Mouse (Mus musculus) adrenal gland, postnatal 4 days (tissue): ENCODE measurements around the gene A430033K04Rik. TPM values are rescaled to one million over a fixed set of nuclear protein-coding genes. Genes with fewer than 3 reads are reported as not detected.
A peak's percentile ranks its signal among the peaks of the same experiment; 100 is the strongest.

ENCODE experiments used
- DNase-seq, 2 experiments: peaks; one replicate each; pipeline ENCODE4 v3.0.0; 2021 to 2022; ENCODE audit warnings: low spot score in 2 of 2, mixed read lengths in 2 of 2
- long read RNA-seq, 2 experiments: library from polyadenylated mRNA; stranded (forward); transcript quantifications; one replicate each; pipeline ENCODE4 v2.0.0; 2021
- total RNA-seq, 2 experiments: library from RNA; stranded (reverse); gene quantifications; 2 replicates each; pipeline ENCODE4 v1.2.3; 2021

A430033K04Rik gene
- 10 to 100 TPM; 11.2 to 11.7 TPM for total RNA-seq
- long read RNA-seq, experiment 1, partial matches to known transcripts: 0 of 1 reads
- long read RNA-seq, experiment 1, other reads (novel, unspliced or antisense): 0 of 1 reads
- long read RNA-seq, experiment 2, transcript A430033K04Rik-202 (4 exons, 3,038 nt): major isoform, 6 of 10 reads
- long read RNA-seq, experiment 2, partial matches to known transcripts: 1 of 10 reads
- long read RNA-seq, experiment 2, other reads (novel, unspliced or antisense): 3 of 10 reads

GRCm38 (mm10) chr5:138622645-138623477 lies at the start of gene A430033K04Rik:
Gene A430033K04Rik (plus strand): TSS chr5:138622859.
- peak; percentile 64 to 85 for DNase-seq

- no peak for DNase-seq
These were observed 35.3 kb upstream of the A430033K04Rik start for GRCm38 (mm10) chr5:138587396-138587795.

DNA sequence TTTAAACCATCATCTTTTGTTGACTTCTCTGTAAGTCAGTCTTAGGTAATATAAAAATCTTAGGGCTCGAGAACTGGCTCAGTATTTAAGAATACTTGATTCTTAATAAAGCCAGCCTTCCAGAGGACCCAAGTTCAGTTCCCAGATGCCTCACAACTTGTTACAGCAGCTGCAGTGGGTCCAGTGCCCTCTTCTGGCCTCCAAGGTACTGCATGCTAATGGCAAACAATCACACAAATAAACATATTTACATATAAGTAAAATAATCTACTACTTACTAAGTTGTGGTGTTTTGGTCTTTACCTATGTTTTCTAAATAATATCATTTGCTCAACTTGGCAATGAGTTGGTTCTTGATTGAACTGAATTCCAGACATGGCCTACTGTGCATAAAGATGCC lies 4.3 kb upstream of the A430033K04Rik start:
- DNase-seq: no peak

DNA sequence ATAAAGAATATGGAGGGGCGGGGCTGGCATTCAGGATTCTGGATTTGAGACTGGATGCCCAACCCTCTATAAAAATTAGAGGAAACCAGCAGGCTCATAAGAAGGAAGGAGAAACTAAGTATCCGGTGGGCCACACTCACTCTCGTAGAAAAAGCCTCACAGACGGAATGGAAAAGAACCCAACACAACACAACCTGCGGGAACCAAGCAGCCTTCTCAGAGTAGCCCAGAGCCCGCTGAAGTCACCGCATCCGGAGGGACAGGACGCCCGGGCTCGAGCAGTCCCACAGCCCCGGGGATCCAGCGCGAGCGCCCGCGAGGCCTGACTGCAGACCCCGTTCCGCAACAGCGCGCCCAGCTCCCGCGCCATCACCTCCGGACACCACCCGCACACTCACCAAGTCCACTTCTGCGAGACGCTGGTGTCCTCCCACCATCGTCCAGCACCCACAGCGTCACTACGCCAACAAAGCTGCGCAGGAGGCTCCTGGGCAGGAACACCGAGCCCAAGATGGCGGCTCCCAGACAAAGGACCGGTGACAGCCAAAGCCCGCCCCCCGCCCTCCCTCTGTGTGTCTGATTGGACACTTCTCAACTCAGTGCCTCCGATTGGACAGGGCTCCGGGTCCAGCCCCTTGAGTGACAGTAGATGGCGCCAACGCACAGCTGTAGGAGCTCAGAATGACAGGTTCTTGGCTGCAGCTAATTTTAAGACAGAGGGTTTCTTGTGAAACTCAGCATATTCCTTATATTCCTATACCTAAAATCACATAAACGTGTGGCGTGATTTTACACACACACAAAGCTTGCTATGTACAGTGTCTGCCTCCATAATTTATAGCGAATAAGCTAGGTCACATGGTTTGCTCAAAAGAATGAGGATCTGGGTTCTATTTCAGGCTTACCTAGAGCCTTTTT lies 3.2 kb upstream of the A430033K04Rik start, which contains the start of gene Zfp68:
Zfp68 (minus strand) TSS at position 551 of the 918 bp plus-strand sequence.
- peak; percentile 68 to 86 for DNase-seq

GRCm38 (mm10) chr5:138620836-138621235 lies 1.8 kb upstream of the A430033K04Rik start:
- no peak for DNase-seq

DNA sequence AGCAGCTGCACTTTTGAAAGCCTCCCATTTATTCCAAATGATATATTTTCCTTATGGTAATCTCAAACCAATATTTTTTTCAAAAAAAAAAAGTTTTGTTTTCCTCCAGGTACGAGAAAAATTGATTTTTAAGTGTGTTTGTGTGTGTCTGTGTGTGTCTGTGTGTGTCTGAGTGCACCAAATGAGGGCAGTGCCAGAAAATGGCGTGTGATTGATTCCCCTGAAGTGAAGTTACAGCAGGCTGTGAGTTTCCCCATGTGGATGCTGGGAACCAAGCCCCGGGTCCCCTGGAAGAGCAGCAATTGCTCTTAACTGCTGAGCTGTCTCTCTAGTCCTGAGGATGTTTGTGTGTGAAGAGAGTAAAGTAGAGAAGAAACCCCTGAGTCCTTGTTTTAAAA lies 818 bp downstream of the A430033K04Rik start:
- no peak for DNase-seq

DNA sequence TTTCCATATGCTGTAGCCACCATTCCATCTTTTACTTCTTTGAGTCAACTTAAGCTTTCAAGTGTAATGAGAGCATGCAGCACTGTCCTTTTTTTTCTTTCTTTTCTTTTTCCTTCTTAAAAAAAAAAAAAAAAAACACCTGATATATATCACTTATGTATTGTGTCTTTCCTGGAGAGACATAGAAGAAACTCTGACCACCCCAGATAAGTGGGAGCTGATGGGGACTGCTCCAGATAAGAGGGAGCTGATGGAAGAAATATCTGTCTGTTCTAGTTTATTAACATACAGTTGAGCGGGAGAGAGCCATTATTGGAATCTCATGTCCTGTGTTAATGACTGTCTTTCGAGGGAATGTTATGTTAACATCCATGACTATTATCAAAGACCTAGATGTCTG lies 13.8 kb downstream of the A430033K04Rik start:
- DNase-seq: no peak

DNA sequence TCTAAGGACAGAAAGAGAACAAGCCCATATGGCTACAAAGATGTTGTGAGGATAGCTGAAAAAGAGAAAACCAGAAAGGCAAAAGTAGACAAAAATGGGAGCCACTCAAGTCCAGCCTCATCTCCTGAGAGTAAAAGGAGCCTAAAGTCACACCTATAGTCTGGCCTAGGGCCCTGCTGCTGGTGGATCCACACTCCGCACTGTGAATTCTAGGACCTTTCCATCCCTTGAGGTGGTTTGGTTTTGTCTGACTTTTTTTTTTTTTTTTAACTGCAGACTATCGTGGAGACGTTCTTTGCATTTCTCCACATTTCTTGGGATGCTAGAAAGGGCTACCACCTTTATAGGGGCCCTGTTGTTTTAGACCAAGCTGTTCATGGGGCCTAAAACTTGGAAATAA lies 18.4 kb downstream of the A430033K04Rik start:
- no peak for DNase-seq

DNA sequence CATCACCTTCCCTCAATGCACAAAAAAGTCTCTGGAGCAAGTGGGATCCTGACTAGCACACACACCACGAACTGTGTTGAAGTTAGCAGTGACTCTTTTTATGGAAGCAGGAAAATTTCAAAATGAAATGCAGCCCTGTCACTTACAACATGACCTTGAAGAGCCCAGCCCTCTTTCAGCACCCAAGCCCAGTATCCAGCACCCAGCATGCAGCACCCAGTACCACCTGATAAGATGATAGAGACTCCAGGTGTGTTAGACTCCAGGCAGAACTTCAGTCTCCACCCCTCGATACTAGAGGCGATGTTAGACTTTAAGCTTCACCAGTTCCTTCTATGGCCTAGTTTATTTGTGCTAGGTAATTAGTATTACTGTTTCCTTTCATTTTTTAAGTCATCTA lies 19.1 kb downstream of the A430033K04Rik start:
- no peak for DNase-seq

GRCm38 (mm10) chr5:138652911-138653310 lies 30.3 kb downstream of the A430033K04Rik start:
- no peak for DNase-seq

GRCm38 (mm10) chr5:138656477-138657156 lies 34.0 kb downstream of the A430033K04Rik start:
- DNase-seq: peak in 1 of 2 experiments; percentile 10

DNA sequence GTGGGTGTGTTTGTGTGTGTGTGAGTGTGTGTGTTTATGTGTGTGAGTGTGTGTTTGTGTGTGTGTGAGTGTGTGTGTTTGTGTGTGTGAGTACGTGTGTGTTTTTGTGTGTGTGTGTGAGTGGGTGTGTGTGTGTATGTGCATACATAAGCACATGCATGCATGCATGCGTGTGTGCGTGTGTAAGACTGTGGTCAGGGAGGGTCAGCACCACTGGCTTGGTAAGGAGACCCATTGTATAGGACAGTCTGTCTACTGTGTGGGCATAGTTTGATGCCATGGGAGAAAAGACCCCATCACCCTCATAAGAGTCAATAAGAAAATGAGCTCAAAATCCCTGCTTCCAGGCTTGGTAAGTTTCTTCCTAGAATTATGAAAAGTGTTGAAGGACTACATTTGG lies 34.7 kb downstream of the A430033K04Rik start:
- DNase-seq: no peak

GRCm38 (mm10) chr5:138657854-138658253 lies 35.2 kb downstream of the A430033K04Rik start:
- peak in 1 of 2 experiments; percentile 4 for DNase-seq

- no peak for DNase-seq
These were observed 36.3 kb downstream of the A430033K04Rik start for GRCm38 (mm10) chr5:138658922-138659321.

DNA sequence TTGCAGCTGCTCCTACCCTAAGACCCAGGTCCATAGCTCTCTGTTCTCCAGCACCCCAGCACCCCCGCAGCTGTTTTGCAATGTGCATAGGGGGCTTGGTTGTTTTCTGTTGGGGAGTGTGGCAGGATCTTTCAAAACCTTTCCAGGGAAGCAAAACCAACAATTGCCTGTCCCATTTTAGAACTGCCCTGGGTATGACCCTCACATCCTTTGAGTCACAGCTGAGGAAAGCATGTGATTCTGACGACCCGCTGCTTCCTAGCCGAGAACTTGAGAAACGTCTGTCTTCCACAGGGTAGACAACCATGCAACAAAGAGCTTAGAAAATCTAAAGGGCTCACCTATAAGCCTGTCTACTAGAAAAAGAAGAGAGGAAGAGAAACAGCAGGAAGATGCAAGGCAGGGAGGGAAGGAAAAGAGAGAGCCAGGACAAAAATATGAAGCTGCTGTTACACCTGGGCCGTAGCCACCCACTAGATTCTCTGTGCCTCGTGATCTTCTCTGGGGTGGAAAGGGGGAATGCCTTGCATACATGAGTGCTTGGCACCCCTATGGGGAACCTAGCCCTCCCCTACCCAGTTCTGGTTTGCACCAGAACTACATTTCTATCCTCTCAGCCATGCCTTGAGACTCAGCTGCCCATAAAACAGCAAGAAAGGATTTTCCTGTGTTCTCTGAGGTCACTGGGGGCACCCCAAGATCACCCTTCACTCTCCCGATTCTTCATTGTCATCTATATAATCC lies 60.5 kb downstream of the A430033K04Rik start:
- no peak for DNase-seq

DNA sequence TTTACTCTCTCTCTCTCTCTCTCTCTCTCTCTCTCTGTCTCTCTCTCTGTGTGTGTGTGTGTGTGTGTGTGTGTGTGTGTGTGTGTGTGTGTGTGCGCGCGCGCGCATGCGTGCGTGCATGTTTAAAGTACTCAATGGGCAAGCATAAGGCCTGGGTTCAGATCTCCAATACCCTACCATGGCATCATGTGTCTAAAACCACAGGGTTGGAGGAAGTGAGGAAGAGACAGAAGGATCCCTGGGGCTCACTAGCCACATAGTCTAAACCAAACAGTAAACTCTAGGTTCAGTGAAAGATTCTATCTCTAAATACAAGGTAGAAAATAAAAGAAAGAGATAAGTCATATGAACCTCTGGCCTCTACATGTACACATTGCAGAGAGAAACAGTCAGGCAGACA lies 61.2 kb downstream of the A430033K04Rik start:
- no peak for DNase-seq

- DNase-seq: no peak
These were observed 64.8 kb downstream of the A430033K04Rik start for GRCm38 (mm10) chr5:138687453-138687852.

- DNase-seq: no peak
These were observed 66.6 kb downstream of the A430033K04Rik start for GRCm38 (mm10) chr5:138689254-138689653.

DNA sequence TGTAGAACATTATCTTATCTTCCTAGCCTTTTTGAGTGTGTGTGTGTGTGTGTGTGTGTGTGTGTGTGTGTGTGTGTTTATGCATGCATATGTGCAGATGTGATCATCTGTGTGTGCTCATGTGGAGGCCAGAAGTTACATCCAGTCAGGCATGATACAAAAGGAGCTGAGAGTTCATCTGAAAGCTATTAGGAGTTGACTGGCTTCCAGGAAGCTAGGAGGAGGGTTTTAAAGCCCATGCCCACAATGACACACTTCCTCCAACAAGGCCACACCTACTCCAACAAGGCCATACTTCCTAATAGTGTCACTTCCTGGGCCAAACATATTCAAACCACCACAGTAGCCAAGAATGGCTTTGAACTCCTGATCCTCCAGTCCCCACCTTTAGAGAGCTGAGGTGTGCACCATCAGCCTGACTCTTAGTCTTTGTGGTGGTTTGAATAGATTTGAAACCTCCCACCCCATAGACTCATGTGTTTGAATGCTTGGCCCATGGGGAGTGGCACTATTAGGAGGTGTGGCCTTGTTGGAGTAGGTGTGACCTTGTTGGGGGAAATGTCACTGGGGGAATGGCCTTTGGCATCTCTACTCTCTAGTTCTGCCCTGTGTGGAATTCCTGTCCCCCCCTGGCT lies 70.4 kb downstream of the A430033K04Rik start:
- no peak for DNase-seq
